Mouse (Mus musculus): ENCODE data around the gene E2f1.

The E2f1 gene

DNA sequence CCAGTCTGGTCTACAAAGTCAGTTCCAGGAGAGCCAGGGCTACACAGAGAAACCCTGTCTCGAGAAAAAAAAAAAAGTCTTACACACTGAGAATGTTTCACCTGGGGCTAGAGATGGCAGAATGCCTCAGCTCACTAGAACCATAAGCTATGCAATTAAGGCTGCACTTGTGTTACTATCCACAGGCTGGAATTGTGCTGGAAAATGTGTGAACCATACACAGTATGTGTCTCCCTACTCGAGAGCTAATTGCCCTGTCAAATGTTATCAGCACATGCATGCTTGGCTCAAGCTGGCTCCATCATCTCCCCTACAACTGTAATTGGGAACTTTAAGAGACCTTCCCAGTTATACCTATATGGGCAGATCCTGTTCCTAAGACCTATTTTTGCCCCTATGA, 18.8 kb downstream of the E2f1 start:
- no peak for DNase-seq (ENCODE audit: low read depth)

DNA sequence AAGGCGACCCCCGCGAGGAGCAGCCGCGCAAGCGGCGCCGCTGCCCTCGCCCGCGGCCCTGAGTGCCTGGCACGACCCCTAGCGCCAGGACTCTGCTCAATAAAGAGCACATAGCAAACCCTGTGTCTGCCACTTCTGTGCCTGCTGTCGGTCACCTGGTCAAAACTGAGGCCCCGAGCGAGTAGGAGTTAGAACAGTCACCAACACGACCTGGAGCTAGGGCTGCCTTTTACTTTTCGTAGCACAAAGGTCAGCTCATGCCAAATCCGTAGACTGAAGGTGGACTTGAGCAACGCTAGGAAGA, 19.9 kb downstream of the E2f1 start:
- no peak for DNase-seq (ENCODE audit: low read depth)

DNA sequence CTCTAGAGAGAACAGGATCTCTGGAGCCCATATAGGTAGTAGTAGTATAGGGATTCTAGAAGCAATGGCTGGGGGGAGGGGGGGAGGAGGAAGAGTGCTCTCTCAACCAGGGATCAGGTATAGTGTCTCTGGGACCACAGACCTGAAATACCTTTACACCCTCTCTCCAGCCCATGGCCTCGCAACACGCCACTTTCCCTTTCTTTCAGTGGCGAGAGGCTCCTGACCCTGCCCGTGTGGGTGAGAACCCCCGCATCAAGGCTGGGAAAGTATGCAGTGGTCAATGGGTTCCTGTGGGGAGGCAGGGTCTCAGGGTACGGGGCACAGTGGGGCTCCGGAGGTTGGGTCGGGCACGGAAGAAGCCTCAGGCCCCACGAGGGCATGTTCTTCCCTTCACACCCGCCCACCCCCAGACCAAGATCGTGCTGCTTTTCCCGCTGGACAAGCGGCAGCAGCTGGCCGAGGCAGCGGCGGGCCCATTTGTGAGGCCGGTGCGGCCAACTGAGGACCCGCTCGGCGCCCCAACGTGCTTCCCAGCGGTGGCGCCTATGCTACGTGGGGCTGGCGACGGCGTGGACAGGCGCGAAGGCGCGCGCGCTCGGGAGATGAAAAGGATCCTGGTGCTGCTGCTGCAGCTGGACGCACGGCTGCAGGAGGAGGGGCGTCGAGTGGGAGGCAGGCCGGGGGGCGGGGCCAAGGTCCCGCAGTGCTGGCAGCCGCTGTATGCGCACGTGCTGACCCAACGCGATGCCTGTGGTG, 20.4 kb downstream of the E2f1 start:
- DNase-seq (ENCODE audit: low read depth): peak; percentile 47

DNA sequence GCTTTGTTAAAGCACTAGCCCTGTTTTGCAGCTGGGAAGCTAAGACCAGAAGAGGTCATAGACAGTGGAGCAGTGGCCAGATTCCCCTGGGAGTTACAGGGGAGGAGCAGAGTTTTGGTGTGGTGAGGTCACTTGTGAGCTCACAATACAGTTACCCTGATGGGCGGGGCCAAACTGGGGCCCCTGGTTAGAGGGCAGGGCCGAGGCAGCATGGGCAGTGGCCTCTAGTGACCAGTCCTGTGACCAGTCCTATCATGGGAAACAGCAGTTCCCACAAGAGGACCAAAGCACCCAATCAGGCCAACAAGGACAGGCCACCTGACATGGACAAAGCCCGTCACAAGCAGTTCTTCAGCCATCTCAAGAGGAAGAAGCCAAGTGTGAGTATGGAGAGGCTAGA, 21.0 kb downstream of the E2f1 start:
- DNase-seq (ENCODE audit: low read depth): no peak

DNA sequence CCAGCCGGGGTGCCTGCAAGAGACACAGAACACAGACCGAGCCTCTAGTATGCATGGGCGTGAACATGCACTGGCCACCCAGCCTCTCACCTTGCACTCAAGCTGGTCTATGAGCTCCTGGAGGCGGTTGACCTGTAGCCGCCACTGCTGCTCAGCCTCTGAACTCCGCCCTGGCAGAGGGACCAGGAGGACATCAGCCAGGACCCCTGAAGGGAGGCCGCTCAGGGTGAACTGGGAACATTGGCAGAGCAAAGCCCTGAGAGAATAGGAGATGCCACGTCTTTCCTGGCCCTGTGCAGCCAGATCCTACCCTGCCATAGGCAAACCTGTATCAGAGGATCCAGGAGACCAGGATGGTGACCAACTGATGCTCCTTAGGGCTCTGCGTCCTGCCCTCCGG, 23.0 kb downstream of the E2f1 start, which contains the start of gene 1700003F12Rik:
1700003F12Rik (plus strand) TSS at position 375 of the 400 bp plus-strand sequence.
- DNase-seq (ENCODE audit: low read depth): no peak

DNA sequence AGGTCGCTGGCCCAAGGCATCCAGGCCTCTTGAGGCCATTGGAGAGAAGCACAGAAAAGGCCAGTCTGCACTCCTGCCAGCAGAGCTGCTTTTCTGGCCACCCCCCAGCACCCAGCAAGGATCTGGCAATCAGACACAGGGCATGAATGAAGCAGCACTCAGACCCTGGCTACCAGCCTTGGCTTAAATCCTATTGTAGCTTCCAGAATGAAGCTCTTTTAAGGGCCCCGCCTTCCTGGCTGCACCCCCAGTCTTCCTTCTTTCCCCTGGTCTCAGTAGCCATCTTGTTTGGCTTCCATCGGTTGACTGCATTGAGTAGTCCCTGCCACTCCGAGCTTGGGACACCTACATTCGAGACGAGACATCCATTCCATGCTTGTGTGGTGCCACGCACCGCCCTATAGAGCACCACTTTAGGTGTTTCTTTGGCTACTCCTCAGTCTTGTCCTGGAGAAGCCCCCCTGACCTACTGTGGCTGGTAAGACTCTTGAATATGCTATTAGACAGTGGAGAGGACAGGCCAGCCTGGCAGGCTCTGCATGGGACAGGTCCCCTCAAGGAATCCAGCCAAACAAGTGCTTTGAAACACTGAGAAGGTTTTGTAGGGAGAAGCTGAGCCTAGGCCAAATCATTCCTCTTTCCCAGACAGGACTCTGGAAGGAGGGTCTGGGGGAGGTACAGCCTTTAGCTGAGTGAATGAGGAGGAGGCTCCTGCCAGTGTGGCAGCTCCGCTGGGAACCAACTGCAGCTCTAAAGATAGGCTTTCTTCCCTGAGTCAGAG, 25.9 kb downstream of the E2f1 start:
- no peak for DNase-seq (ENCODE audit: low read depth)

DNA sequence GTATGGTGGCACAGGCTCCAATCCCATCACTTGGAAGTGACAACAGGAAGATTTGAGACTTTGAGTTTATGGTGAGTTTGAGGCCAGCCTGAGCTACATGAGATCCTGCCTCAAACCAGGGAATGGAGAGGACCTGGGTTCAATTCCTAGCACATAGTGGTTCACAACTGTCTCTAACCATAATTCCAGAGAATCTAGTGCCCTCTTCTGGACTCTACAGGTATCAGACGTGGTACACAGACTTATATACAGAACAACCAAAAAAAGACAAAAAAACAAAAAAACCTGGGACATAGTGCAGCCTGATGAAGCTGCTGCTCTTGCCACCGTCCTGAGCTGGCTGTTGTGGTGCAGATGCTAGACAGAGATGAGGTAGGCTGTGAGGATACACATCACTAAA, 28.1 kb downstream of the E2f1 start:
- DNase-seq (ENCODE audit: low read depth): no peak

DNA sequence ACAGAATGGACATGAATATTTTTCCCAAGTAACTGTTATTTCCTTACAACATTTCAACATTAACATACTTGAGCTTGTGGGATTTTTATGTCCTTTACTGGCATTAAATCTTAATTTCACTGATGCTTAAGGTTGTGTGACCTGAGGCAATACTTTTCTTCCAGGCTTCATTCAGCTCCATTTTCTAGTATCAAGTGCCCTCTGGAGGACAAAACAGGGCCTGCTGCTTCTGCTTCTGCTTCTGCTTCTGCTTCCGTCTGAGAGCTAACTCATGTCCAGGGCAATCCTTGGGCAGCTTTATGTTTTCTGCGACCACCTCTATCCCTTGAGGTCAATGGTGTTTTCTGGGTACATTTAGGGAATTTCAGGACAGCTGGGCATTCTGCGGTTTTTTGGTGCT, 30.0 kb downstream of the E2f1 start:
- peak; percentile 29 for DNase-seq (ENCODE audit: low read depth)

DNA sequence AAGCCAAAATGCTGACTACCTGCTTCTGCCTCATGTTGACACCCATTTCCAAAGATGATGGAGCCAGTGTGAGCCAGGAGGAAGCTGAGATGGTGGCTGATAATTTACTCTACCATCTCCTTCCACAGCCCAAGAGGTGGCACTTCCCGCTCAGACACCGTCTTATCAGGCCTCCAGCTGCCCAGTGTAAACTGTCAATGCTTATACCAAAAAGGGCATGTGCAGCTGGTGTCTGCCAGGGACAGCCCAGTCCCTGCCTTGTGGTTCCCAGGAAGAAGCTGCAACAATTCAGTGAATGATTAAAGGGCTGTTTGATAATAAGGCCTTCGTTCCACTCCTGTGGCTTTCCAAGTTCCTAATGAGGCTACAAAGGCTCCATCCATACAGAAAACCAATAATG, 31.0 kb downstream of the E2f1 start:
- no peak for DNase-seq (ENCODE audit: low read depth)

DNA sequence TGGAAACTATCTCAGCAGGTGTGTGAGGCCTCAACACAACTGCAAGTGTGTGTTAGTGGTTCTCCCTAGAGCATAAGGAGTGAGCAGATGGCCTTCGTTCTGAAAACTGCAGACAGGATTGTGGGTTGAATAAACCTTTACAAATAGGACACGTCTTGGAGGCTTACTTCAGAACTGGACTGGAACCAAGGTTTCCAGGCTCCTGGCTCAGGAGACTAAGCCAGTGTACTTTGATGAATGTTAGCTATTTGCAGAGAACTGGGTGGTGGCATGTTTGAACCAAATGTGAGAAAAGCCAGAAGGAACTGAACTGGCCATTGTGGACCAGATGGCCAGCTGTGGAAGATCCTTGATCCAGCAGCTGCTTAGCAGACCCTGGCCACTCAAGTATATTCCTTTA, 31.4 kb downstream of the E2f1 start:
- DNase-seq (ENCODE audit: low read depth): no peak

DNA sequence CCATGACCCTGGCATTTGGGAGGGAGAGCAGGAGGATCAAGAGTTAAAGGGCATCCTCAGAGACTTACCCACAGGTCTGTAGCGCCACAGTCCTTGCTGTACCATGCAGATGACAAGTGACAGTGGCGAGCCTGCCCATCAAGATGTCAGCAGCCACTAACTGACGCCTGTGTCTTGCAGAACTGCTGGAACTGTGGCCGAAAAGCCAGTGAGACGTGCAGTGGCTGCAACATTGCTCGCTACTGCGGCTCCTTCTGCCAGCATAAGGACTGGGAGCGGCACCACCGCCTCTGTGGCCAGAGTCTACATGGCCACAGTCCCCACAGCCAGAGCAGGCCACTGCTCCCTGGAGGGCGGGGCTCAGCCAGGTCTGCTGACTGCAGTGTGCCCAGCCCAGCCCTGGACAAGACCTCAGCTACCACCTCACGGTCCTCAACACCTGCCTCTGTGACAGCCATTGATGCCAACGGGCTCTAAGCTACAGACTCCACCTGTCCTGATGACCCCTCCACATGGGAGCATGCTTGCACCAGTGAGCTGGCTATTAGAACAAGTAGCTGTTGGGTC, 34.9 kb downstream of the E2f1 start:
- DNase-seq (ENCODE audit: low read depth): no peak

DNA sequence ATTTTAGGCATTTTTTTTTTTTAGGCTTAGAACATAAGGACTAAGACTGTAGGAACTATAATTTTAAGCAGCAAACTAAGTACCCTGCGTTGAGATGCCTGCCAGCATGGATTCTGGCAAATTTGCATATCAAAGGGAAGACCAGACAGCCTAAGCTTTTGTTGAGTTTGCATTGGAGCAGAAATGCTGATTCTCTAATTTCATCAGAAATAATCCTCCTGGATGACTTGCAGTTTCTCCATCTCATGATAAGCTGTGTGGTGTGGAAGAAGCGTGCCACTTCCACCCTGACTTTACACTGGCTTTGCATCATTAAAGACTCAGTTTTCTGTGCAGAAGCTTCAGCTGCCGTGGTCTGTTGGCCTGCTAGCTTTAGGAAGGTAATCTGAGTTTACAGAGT, 36.8 kb downstream of the E2f1 start:
- DNase-seq (ENCODE audit: low read depth): no peak

DNA sequence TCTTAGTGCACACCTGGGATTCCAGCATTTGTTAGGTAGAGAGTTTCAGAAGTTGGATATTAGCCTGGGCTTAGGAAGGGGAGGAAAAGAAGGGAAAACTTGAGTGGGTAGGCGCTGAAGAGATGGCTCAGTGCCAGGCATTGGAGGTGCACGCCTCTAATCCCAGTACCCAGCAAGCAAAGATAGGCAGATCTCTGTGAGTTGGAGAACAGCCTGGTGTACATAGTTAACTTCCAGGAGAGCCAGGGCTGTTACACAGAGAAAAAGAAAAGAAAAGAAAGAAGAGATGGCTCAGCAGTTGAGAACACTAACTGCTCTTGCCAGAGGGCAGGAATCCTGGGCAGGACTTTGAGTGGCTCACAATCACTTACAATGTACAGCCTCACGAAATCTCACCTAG, 43.2 kb downstream of the E2f1 start:
- no peak for DNase-seq (ENCODE audit: low read depth)

DNA sequence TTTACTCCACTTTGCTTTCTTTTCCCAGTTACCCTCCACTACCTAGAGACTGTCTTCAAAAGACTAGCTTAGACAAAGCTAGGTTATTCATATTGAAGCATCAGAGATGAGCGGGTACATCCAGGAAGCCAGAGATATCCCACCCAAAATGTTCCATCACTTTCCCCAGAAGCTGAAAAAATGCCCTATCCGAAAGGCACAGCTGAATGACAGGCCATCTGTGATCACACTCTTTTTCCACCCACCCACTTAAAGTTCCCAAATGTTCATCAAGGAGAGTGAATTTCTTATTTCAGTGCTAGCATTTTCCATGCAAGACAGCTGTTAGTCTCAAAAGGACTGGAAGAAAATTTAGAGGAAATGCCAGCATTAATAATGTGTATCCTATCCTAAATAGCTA, 44.4 kb downstream of the E2f1 start:
- DNase-seq (ENCODE audit: low read depth): no peak

DNA sequence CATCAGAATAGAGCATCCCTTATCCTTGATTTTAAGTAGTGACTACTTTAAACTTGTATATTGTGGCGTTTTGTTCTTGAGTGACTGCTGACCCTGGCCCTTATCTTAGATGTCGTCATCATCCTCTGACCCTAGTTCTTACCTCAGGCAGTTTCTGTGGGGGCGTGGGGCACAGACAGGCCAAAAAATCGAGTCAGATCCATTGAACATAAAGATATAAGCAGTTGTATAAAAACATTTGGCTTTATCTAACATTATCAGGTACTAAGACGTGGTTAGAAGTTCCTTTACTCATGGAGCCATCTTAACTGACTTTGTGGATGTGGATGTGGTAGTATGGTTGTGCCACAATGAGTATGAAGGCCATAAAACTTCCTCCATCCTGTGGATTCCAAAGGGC, 47.4 kb downstream of the E2f1 start:
- DNase-seq (ENCODE audit: low read depth): no peak

DNA sequence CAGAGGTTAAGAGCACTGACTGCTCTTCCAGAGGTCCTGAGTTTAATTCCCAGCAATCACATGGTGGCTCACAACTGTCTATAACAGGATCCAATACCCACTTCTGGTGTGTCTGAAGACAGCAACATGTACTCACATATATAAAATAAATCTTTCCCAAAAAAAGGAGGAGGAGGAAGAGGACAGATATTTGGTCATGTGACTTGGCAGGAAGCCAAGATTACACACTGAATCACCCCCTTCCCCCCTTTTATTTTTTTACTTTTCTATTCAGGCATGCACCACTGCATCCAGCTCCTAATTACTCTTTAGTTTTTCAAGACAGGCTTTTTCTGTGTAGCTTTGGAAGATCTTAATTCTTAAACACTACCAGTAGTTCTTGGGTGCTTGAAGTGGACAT, 48.2 kb downstream of the E2f1 start:
- no peak for DNase-seq (ENCODE audit: low read depth)

DNA sequence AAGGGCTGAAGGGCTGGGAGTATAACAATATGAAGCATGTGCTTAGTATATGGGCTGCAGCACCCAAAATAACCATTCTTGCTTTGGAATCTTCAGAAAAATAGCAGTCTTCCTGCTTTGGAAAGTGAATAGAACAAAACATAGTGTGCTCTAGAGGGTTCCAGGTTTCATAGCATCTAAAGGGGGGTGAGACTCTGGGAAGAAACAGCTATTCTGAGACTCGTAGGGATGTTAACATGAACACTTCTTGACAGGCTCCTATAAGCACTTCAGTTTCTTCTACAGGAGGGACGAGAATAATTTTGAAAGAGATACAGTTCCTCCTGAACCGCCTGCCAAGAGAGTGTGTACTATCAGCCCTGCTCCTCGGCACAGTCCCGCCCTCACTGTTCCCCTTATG, 52.3 kb downstream of the E2f1 start:
- no peak for DNase-seq (ENCODE audit: low read depth)

DNA sequence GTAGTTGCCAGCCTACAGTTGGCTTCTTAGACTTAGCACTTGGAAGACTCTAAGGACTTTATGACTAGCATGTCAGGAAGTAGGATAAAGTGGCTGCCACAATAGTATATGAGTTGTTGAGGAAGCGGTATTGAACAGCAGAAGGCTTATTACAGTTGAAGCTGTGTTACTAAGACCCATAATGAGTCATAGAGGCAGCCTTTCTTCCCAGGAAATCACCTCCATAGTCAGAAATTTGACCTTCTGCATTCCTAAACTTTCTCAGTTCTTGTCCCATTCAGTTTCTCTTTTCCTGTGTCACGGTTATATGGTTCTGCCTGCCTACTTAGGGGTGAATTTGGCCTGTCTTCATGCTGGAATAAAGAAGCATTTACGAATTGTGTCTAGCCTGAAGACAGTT, 52.7 kb downstream of the E2f1 start:
- no peak for DNase-seq (ENCODE audit: low read depth)

DNA sequence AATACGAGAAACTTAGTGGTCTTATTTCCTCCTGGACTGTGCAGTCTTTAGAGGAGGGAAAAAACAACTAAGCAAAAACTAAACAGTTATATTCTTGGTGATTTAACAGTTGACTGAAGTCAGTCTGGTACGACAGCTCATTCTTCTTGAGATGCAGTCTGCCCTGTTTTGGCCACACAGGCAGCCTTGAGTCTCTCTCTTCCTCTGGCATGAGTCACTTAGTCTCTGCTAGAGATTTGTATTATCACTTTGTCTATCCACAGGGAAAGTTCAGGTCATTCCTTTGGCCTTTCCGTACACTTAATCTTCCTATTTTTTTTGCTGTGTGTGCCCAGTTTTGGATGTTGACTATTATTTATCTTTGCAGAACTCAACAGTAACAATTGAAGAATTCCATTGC, 59.6 kb downstream of the E2f1 start:
- DNase-seq (ENCODE audit: low read depth): no peak
